Mouse (Mus musculus): ENCODE results near the gene Esp8. TPM values are rescaled to one million over a fixed set of nuclear protein-coding genes. Genes with fewer than 3 reads are reported as not detected.
A peak's percentile ranks its signal among the peaks of the same experiment; 100 is the strongest.
"Not testable (repeated sequence)": the region's sequence is repeated elsewhere in the genome, so short reads cannot be mapped to it uniquely, and the experiment has no call there.

Gene Esp8
- not detected in 2 replicates for polyA plus RNA-seq (2014; fragmentation: Nextera tagmentation; extraction: Ambion mirVana)

GRCm38 (mm10) chr17:40519818-40520217 lies at the start of gene Esp8:
Gene Esp8, plus strand, starts transcription at chr17:40520022.
- no peak within 1 kb of the TSS for H3K4me2 ChIP-seq (ENCODE audit: low read length)
- DNase-seq (ENCODE audit: low spot score) (no peak), ATAC-seq (replicated peaks; ENCODE audit: low FRiP score, low TSS enrichment, low read depth) (no peak)
- no peaks in the 10 kb centered on the region for H3K27me3 ChIP-seq (replicated peaks; ENCODE audit: control insufficient read depth, insufficient read depth, low read length)
- H3K4me1 ChIP-seq (replicated peaks; ENCODE audit: control insufficient read depth, insufficient read depth, low read length): no peaks in the 10 kb centered on the region
- no peaks in the 10 kb centered on the region for H3K9me3 ChIP-seq (ENCODE audit: control insufficient read depth, low read length)
- no peak within 1 kb of the TSS for H3K27ac ChIP-seq (ENCODE audit: low read depth)
- WGBS: 60% methylated on average over 3 of the region's 3 CpGs
- H3K36me3 ChIP-seq (ENCODE audit: control insufficient read depth, insufficient read depth, low read length): no peaks in the 10 kb centered on the region
- H3K9ac ChIP-seq (ENCODE audit: low read length): no peak within 1 kb of the TSS
- H3K4me3 ChIP-seq (ENCODE audit: low read depth, low read length): no peak within 1 kb of the TSS

- WGBS: 89% methylated on average over 10 of the region's 10 CpGs
- H3K9me3 ChIP-seq (ENCODE audit: control insufficient read depth, low read length); H3K9ac ChIP-seq (ENCODE audit: low read length); H3K36me3 ChIP-seq (ENCODE audit: control insufficient read depth, insufficient read depth, low read length); ATAC-seq (replicated peaks; ENCODE audit: low FRiP score, low TSS enrichment, low read depth); H3K4me1 ChIP-seq (replicated peaks; ENCODE audit: control insufficient read depth, insufficient read depth, low read length); H3K4me3 ChIP-seq (ENCODE audit: low read depth, low read length); H3K4me2 ChIP-seq (ENCODE audit: low read length); H3K27me3 ChIP-seq (replicated peaks; ENCODE audit: control insufficient read depth, insufficient read depth, low read length); H3K27ac ChIP-seq (ENCODE audit: low read depth); DNase-seq (ENCODE audit: low spot score): not testable (repeated sequence)
These were observed 36.3 kb upstream of the Esp8 start for GRCm38 (mm10) chr17:40483566-40483965.

- H3K4me2 ChIP-seq (ENCODE audit: low read length); H3K4me1 ChIP-seq (replicated peaks; ENCODE audit: control insufficient read depth, insufficient read depth, low read length); H3K27ac ChIP-seq (ENCODE audit: low read depth); DNase-seq (ENCODE audit: low spot score); H3K9me3 ChIP-seq (ENCODE audit: control insufficient read depth, low read length); ATAC-seq (replicated peaks; ENCODE audit: low FRiP score, low TSS enrichment, low read depth); H3K4me3 ChIP-seq (ENCODE audit: low read depth, low read length); H3K27me3 ChIP-seq (replicated peaks; ENCODE audit: control insufficient read depth, insufficient read depth, low read length); H3K9ac ChIP-seq (ENCODE audit: low read length); H3K36me3 ChIP-seq (ENCODE audit: control insufficient read depth, insufficient read depth, low read length): not testable (repeated sequence)
- 85% methylated on average over 4 of the region's 4 CpGs for WGBS
These were observed 24.2 kb upstream of the Esp8 start for GRCm38 (mm10) chr17:40495468-40496185.

- Histone ChIP-seq H3K27me3 (replicated peaks; ENCODE audit: control insufficient read depth, insufficient read depth, low read length) (no peaks in the 10 kb centered on the region), H3K9me3 (ENCODE audit: control insufficient read depth, low read length) (no peaks in the 10 kb centered on the region), H3K4me2 (ENCODE audit: low read length) (no peak overlapping the region), H3K36me3 (ENCODE audit: control insufficient read depth, insufficient read depth, low read length) (no peaks in the 10 kb centered on the region), H3K4me3 (ENCODE audit: low read depth, low read length) (no peak overlapping the region), H3K4me1 (replicated peaks; ENCODE audit: control insufficient read depth, insufficient read depth, low read length) (no peaks in the 10 kb centered on the region), H3K27ac (ENCODE audit: low read depth) (no peak overlapping the region), H3K9ac (ENCODE audit: low read length) (no peak overlapping the region)
- WGBS: 77% methylated on average over 3 of the region's 3 CpGs
- no peak for DNase-seq (ENCODE audit: low spot score)
- ATAC-seq (replicated peaks; ENCODE audit: low FRiP score, low TSS enrichment, low read depth): no peak
These were observed 10.0 kb downstream of the Esp8 start for GRCm38 (mm10) chr17:40529813-40530212.

- Histone ChIP-seq H3K4me1 (replicated peaks; ENCODE audit: control insufficient read depth, insufficient read depth, low read length) (no peaks in the 10 kb centered on the region), H3K27ac (ENCODE audit: low read depth) (no peak overlapping the region), H3K4me3 (ENCODE audit: low read depth, low read length) (no peak overlapping the region), H3K27me3 (replicated peaks; ENCODE audit: control insufficient read depth, insufficient read depth, low read length) (no peaks in the 10 kb centered on the region), H3K9me3 (ENCODE audit: control insufficient read depth, low read length) (no peaks in the 10 kb centered on the region), H3K9ac (ENCODE audit: low read length) (no peak overlapping the region), H3K36me3 (ENCODE audit: control insufficient read depth, insufficient read depth, low read length) (no peaks in the 10 kb centered on the region), H3K4me2 (ENCODE audit: low read length) (no peak overlapping the region)
- no peak for DNase-seq (ENCODE audit: low spot score)
- 82% methylated on average over 1 of the region's 1 CpGs for WGBS
- ATAC-seq (replicated peaks; ENCODE audit: low FRiP score, low TSS enrichment, low read depth): peak; percentile 55; the same call in 1 of the 2 replicates
These were observed 11.3 kb downstream of the Esp8 start for GRCm38 (mm10) chr17:40531147-40531546.

GRCm38 (mm10) chr17:40547005-40547404 lies 27.2 kb downstream of the Esp8 start:
- DNase-seq (ENCODE audit: low spot score); ATAC-seq (replicated peaks; ENCODE audit: low FRiP score, low TSS enrichment, low read depth); H3K27me3 ChIP-seq (replicated peaks; ENCODE audit: control insufficient read depth, insufficient read depth, low read length); H3K9me3 ChIP-seq (ENCODE audit: control insufficient read depth, low read length); H3K4me1 ChIP-seq (replicated peaks; ENCODE audit: control insufficient read depth, insufficient read depth, low read length); H3K36me3 ChIP-seq (ENCODE audit: control insufficient read depth, insufficient read depth, low read length); H3K27ac ChIP-seq (ENCODE audit: low read depth); H3K9ac ChIP-seq (ENCODE audit: low read length); H3K4me3 ChIP-seq (ENCODE audit: low read depth, low read length); H3K4me2 ChIP-seq (ENCODE audit: low read length): not testable (repeated sequence)
- WGBS: 30% methylated on average over 5 of the region's 5 CpGs

GRCm38 (mm10) chr17:40553470-40553869 lies 33.6 kb downstream of the Esp8 start:
- Histone ChIP-seq H3K4me1 (replicated peaks; ENCODE audit: control insufficient read depth, insufficient read depth, low read length) (no peaks in the 10 kb centered on the region), H3K27me3 (replicated peaks; ENCODE audit: control insufficient read depth, insufficient read depth, low read length) (no peaks in the 10 kb centered on the region), H3K4me2 (ENCODE audit: low read length) (no peak overlapping the region), H3K9ac (ENCODE audit: low read length) (no peak overlapping the region), H3K27ac (ENCODE audit: low read depth) (no peak overlapping the region), H3K9me3 (ENCODE audit: control insufficient read depth, low read length) (no peaks in the 10 kb centered on the region), H3K4me3 (ENCODE audit: low read depth, low read length) (no peak overlapping the region), H3K36me3 (ENCODE audit: control insufficient read depth, insufficient read depth, low read length) (no peaks in the 10 kb centered on the region)
- no peak for DNase-seq (ENCODE audit: low spot score)
- no peak for ATAC-seq (replicated peaks; ENCODE audit: low FRiP score, low TSS enrichment, low read depth)
- 79% methylated on average over 1 of the region's 1 CpGs for WGBS

- H3K4me2 ChIP-seq (ENCODE audit: low read length): no peak within 1 kb of the TSS
- no peaks in the 10 kb centered on the region for H3K27me3 ChIP-seq (replicated peaks; ENCODE audit: control insufficient read depth, insufficient read depth, low read length)
- 87% methylated on average over 5 of the region's 5 CpGs for WGBS
- H3K4me3 ChIP-seq (ENCODE audit: low read depth, low read length): no peak within 1 kb of the TSS
- no peak for DNase-seq (ENCODE audit: low spot score)
- H3K4me1 ChIP-seq (replicated peaks; ENCODE audit: control insufficient read depth, insufficient read depth, low read length): no peaks in the 10 kb centered on the region
- no peak for ATAC-seq (replicated peaks; ENCODE audit: low FRiP score, low TSS enrichment, low read depth)
- H3K36me3 ChIP-seq (ENCODE audit: control insufficient read depth, insufficient read depth, low read length): no peaks in the 10 kb centered on the region
- no peaks in the 10 kb centered on the region for H3K9me3 ChIP-seq (ENCODE audit: control insufficient read depth, low read length)
- no peak within 1 kb of the TSS for H3K27ac ChIP-seq (ENCODE audit: low read depth)
- H3K9ac ChIP-seq (ENCODE audit: low read length): no peak within 1 kb of the TSS
These were observed 41.4 kb downstream of the Esp8 start, which contains the start of gene Esp6 for GRCm38 (mm10) chr17:40561207-40561606. Gene Esp6, plus strand, starts transcription at chr17:40561507.

Data from intestine, embryonic 14.5 days (tissue).